Mouse (Mus musculus): Measurements from ENCODE around the gene Eml6. TPM values are rescaled to one million over a fixed set of nuclear protein-coding genes. Genes with fewer than 3 reads are reported as not detected.
"Not testable (repeated sequence)": the region's sequence is repeated elsewhere in the genome, so short reads cannot be mapped to it uniquely, and the experiment has no call there.

The Eml6 gene
- polyA plus RNA-seq, 1 experiment from 2014 or later = 0.53 TPM

DNA sequence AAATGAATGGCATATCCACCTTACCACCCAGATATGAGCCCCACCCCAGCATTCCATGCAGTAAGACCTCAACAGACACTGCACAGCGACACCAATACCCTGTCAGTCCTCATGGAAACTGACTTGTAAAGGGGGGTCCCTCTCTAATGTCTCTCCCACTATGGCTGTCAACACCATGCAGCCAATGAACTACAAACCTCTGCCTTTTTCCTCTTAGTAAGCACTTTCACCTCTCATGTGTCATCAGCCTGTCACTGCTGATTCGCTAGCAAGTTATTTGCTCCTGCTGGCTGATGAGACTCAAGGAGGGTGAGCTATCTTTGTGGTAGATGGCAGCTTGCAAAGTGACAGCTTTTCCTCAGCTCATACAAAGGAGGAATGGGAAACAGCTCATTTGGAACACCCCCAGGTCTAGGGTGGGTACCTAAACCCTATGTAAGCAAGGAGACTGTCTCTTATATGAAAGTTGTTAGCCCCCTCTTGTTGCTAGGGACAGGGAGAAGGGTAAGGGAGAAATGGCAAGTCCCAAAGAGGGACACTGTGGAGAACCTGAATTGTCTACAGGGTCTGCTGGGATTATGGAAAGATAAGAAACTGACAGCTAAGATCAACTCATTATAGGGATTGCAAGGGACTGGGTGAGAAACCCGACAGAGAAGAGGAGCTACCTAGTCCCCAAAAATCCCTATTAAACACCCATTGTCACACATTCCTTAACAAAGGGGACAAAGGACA, 255.0 kb downstream of the Eml6 start:
- WGBS = 64% methylated on average over 3 of the region's 3 CpGs
- no peaks in the 10 kb centered on the region for H3K4me1 ChIP-seq (ENCODE audit: control insufficient read depth, insufficient read depth, low read length)

DNA sequence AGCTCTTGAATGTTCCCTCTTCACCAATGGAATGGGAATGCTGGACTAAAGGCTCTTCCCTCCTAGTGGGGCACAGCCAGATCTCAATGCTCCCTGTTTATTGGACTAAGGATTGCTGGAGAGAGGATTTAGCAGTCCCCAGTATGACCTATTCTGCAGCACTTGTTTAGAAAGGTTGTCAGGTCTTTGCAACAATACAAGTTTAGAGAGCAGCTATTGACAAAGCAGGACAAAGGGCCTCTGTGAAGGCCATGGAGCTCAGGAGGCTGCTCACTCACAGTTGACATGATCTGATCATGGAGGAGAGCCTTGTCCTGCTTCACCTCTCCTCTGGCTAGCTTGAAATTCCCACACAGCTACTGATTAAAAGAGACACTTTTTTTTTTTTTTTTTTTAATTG, 257.3 kb downstream of the Eml6 start:
- no peak for ATAC-seq (ENCODE audit: low FRiP score, low TSS enrichment)

More for the DNA sequence above, 255.0 kb downstream of the Eml6 start:
- H3K4me3 ChIP-seq (ENCODE audit: low read length) = no peak overlapping the region
- ATAC-seq (ENCODE audit: low FRiP score, low TSS enrichment) = no peak
- H3K9me3 ChIP-seq (ENCODE audit: control insufficient read depth, low read length) = no peaks in the 10 kb centered on the region
- no peak overlapping the region for H3K9ac ChIP-seq (ENCODE audit: low read depth, low read length)
- H3K4me2 ChIP-seq (replicated peaks; ENCODE audit: low read depth, low read length) = no peak overlapping the region
- H3K36me3 ChIP-seq (ENCODE audit: control insufficient read depth, insufficient read depth, low read length) = no peaks in the 10 kb centered on the region
- H3K27ac ChIP-seq (ENCODE audit: low read depth, low read length) = no peak overlapping the region
- no peaks in the 10 kb centered on the region for H3K27me3 ChIP-seq (ENCODE audit: control insufficient read depth, insufficient read depth, low read length)

GRCm38 (mm10) chr11:29766313-29766982, 259.4 kb downstream of the Eml6 start:
- H3K4me1 ChIP-seq (ENCODE audit: control insufficient read depth, insufficient read depth, low read length) = 0 out of 2 replicates have a peak, but pooled peaks cover 4% of the 10 kb centered on the region
- H3K4me2 ChIP-seq (replicated peaks; ENCODE audit: low read depth, low read length) = no peak overlapping the region
- no peak overlapping the region for H3K4me3 ChIP-seq (ENCODE audit: low read length)
- H3K27me3 ChIP-seq (ENCODE audit: control insufficient read depth, insufficient read depth, low read length) = no peaks in the 10 kb centered on the region
- no peaks in the 10 kb centered on the region for H3K9me3 ChIP-seq (ENCODE audit: control insufficient read depth, low read length)
- ATAC-seq (ENCODE audit: low FRiP score, low TSS enrichment) = no peak
- H3K27ac ChIP-seq (ENCODE audit: low read depth, low read length) = no peak overlapping the region
- H3K9ac ChIP-seq (ENCODE audit: low read depth, low read length) = no peak overlapping the region
- WGBS = 85% methylated on average over 11 of the region's 11 CpGs
- no peaks in the 10 kb centered on the region for H3K36me3 ChIP-seq (ENCODE audit: control insufficient read depth, insufficient read depth, low read length)

More for the DNA sequence above, 257.3 kb downstream of the Eml6 start:
- no peaks in the 10 kb centered on the region for H3K9me3 ChIP-seq (ENCODE audit: control insufficient read depth, low read length)
- H3K4me3 ChIP-seq (ENCODE audit: low read length) = no peak overlapping the region
- no peaks in the 10 kb centered on the region for H3K36me3 ChIP-seq (ENCODE audit: control insufficient read depth, insufficient read depth, low read length)
- 0 out of 2 replicates have a peak, but pooled peaks cover 4% of the 10 kb centered on the region for H3K4me1 ChIP-seq (ENCODE audit: control insufficient read depth, insufficient read depth, low read length)
- H3K27ac ChIP-seq (ENCODE audit: low read depth, low read length) = no peak overlapping the region
- no peaks in the 10 kb centered on the region for H3K27me3 ChIP-seq (ENCODE audit: control insufficient read depth, insufficient read depth, low read length)
- H3K4me2 ChIP-seq (replicated peaks; ENCODE audit: low read depth, low read length) = no peak overlapping the region
- no peak overlapping the region for H3K9ac ChIP-seq (ENCODE audit: low read depth, low read length)

DNA sequence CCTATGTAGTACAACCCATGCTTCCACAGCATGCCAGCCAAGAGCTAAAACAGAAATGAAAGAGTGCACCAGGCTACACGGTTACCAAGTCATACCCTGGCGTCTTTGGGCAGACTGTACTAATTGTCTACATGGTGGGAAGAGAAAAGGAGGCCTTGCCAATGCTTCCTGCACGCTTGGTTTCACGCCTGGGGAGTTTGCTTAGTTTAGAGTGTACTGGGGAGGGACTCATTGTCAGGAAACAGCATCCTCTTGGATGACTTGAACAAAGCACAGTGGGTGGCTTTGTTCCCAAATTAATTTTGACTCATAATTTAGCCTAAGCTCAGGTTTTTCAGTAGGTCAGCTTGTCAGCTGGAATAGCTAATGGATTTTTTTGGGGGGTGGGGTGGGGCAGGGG, 260.8 kb downstream of the Eml6 start:
- 51% methylated on average over 4 of the region's 4 CpGs for WGBS
- H3K36me3 ChIP-seq (ENCODE audit: control insufficient read depth, insufficient read depth, low read length) = no peaks in the 10 kb centered on the region
- H3K9me3 ChIP-seq (ENCODE audit: control insufficient read depth, low read length) = no peaks in the 10 kb centered on the region
- 0 out of 2 replicates have a peak, but pooled peaks cover 4% of the 10 kb centered on the region for H3K4me1 ChIP-seq (ENCODE audit: control insufficient read depth, insufficient read depth, low read length)
- no peak overlapping the region for H3K4me3 ChIP-seq (ENCODE audit: low read length)
- H3K9ac ChIP-seq (ENCODE audit: low read depth, low read length) = no peak overlapping the region
- no peak overlapping the region for H3K4me2 ChIP-seq (replicated peaks; ENCODE audit: low read depth, low read length)
- no peak for ATAC-seq (ENCODE audit: low FRiP score, low TSS enrichment)
- H3K27me3 ChIP-seq (ENCODE audit: control insufficient read depth, insufficient read depth, low read length) = no peaks in the 10 kb centered on the region
- H3K27ac ChIP-seq (ENCODE audit: low read depth, low read length) = no peak overlapping the region

DNA sequence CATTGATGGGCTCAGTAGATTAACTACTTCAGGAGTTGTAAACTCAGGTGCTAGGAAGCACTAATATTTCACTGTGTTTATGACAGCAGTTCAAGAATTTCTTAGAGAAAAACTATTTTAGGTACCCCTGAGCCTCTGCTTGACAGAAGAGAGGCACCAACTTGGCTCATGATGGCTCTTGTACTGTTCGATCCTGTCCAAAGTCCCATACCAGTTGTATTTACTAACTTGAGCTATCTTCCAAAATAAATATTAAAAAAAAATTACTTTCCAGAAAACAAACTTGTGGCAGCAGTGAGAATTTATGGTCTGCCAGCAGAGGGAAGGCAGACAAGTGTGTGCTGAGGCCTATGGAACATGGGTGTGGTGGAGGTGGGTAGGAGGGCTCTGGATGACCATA, 263.1 kb downstream of the Eml6 start:
- H3K4me2 ChIP-seq (replicated peaks; ENCODE audit: low read depth, low read length) = no peak overlapping the region
- H3K27me3 ChIP-seq (ENCODE audit: control insufficient read depth, insufficient read depth, low read length) = no peaks in the 10 kb centered on the region
- H3K4me1 ChIP-seq (ENCODE audit: control insufficient read depth, insufficient read depth, low read length) = 0 out of 2 replicates have a peak, but pooled peaks cover 4% of the 10 kb centered on the region
- no peak overlapping the region for H3K9ac ChIP-seq (ENCODE audit: low read depth, low read length)
- WGBS = 95% methylated on average over 1 of the region's 1 CpGs
- no peak overlapping the region for H3K27ac ChIP-seq (ENCODE audit: low read depth, low read length)
- no peak overlapping the region for H3K4me3 ChIP-seq (ENCODE audit: low read length)
- H3K36me3 ChIP-seq (ENCODE audit: control insufficient read depth, insufficient read depth, low read length) = no peaks in the 10 kb centered on the region
- ATAC-seq (ENCODE audit: low FRiP score, low TSS enrichment) = no peak
- no peaks in the 10 kb centered on the region for H3K9me3 ChIP-seq (ENCODE audit: control insufficient read depth, low read length)

GRCm38 (mm10) chr11:29761387-29761786, 264.4 kb downstream of the Eml6 start:
- no peak overlapping the region for H3K27ac ChIP-seq (ENCODE audit: low read depth, low read length)
- no peak overlapping the region for H3K9ac ChIP-seq (ENCODE audit: low read depth, low read length)
- 94% methylated on average over 9 of the region's 9 CpGs for WGBS
- no peak for ATAC-seq (ENCODE audit: low FRiP score, low TSS enrichment)
- H3K4me1 ChIP-seq (ENCODE audit: control insufficient read depth, insufficient read depth, low read length) = 0 out of 2 replicates have a peak, but pooled peaks cover 4% of the 10 kb centered on the region
- H3K27me3 ChIP-seq (ENCODE audit: control insufficient read depth, insufficient read depth, low read length) = no peaks in the 10 kb centered on the region
- no peak overlapping the region for H3K4me2 ChIP-seq (replicated peaks; ENCODE audit: low read depth, low read length)
- H3K4me3 ChIP-seq (ENCODE audit: low read length) = no peak overlapping the region
- no peaks in the 10 kb centered on the region for H3K9me3 ChIP-seq (ENCODE audit: control insufficient read depth, low read length)
- H3K36me3 ChIP-seq (ENCODE audit: control insufficient read depth, insufficient read depth, low read length) = no peaks in the 10 kb centered on the region

DNA sequence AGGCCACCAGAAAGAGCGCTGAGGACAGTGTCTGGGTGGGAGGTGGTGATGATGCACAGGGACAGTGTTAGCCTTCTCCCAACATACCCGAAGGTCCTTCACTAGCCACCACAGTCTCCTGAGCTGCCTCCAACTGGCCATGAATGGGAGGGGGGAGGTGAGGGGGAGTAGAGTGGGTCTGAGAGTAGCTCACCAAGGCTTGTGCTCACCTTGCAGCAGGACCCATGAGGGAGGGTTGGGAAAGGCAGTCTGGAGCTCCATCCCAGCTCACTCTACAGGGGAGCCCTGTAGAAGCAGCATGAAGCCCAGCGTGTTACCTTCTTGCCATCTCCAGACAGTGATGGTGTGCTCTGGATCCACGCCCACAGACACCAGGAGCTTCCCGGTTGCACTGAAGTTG, 267.2 kb downstream of the Eml6 start:
- no peaks in the 10 kb centered on the region for H3K4me1 ChIP-seq (ENCODE audit: control insufficient read depth, insufficient read depth, low read length)
- H3K9me3 ChIP-seq (ENCODE audit: control insufficient read depth, low read length) = no peaks in the 10 kb centered on the region
- no peak overlapping the region for H3K4me2 ChIP-seq (replicated peaks; ENCODE audit: low read depth, low read length)
- WGBS = 86% methylated on average over 5 of the region's 5 CpGs
- no peak for ATAC-seq (ENCODE audit: low FRiP score, low TSS enrichment)
- H3K4me3 ChIP-seq (ENCODE audit: low read length) = no peak overlapping the region
- H3K36me3 ChIP-seq (ENCODE audit: control insufficient read depth, insufficient read depth, low read length) = no peaks in the 10 kb centered on the region
- H3K27me3 ChIP-seq (ENCODE audit: control insufficient read depth, insufficient read depth, low read length) = no peaks in the 10 kb centered on the region
- H3K27ac ChIP-seq (ENCODE audit: low read depth, low read length) = no peak overlapping the region
- no peak overlapping the region for H3K9ac ChIP-seq (ENCODE audit: low read depth, low read length)

DNA sequence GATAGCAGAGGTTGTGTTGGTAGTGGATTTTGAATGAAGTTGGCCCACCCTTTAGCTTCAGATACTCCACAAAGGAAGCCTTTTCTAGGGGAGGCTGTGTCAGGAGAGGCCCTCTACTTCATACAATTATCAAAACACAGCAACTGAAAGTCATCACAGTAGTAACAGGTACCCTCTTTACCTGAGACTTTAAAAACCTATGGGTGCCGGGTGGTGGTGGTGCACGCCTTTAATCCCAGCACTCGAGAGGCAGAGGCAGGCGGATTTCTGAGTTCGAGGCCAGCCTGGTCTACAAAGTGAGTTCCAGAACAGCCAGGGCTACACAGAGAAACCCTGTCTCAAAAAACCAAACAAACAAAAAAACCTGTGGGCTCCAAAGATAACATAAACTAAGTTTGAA, 269.8 kb downstream of the Eml6 start:
- H3K9me3 ChIP-seq (ENCODE audit: control insufficient read depth, low read length); H3K27ac ChIP-seq (ENCODE audit: low read depth, low read length); ATAC-seq (ENCODE audit: low FRiP score, low TSS enrichment); H3K4me3 ChIP-seq (ENCODE audit: low read length); H3K27me3 ChIP-seq (ENCODE audit: control insufficient read depth, insufficient read depth, low read length); H3K4me1 ChIP-seq (ENCODE audit: control insufficient read depth, insufficient read depth, low read length); H3K36me3 ChIP-seq (ENCODE audit: control insufficient read depth, insufficient read depth, low read length); H3K9ac ChIP-seq (ENCODE audit: low read depth, low read length); H3K4me2 ChIP-seq (replicated peaks; ENCODE audit: low read depth, low read length): not testable (repeated sequence)
- WGBS = 90% methylated on average over 5 of the region's 5 CpGs

Measured in kidney, embryonic 14.5 days (tissue).